Mouse (Mus musculus): Measurements from ENCODE around the gene Atp10a.
A peak's percentile ranks its signal among the peaks of the same experiment; 100 is the strongest.

The Atp10a gene

GRCm38 (mm10) chr7:58736841-58737547, 81.0 kb downstream of the Atp10a start:
- no peak for DNase-seq (ENCODE audit: low read depth, low spot score)

DNA sequence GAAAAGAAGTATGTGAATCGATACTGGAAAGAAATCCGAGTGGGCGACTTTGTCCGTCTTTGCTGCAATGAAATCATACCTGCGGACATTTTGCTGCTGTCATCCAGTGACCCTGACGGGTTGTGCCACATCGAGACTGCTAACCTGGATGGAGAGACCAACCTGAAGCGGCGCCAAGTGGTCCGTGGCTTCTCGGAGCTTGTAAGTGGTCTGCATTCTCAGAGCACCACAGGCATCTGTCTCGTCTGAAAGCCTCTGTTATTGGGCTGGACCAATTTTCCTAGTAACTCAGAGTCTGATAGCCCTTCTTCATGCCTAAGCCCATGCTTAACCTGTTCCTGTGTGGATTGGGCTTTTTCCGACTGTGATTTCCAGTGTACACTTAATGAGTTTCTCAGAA, 84.2 kb downstream of the Atp10a start:
- DNase-seq (ENCODE audit: low read depth, low spot score), result no peak

GRCm38 (mm10) chr7:58740842-58741241, 84.9 kb downstream of the Atp10a start:
- peak; percentile 28 for DNase-seq (ENCODE audit: low read depth, low spot score)

- DNase-seq (ENCODE audit: low read depth, low spot score), result peak; percentile 39
These were observed 86.0 kb downstream of the Atp10a start for GRCm38 (mm10) chr7:58742009-58742408.

- peak; percentile 18 for DNase-seq (ENCODE audit: low read depth, low spot score)
These were observed 86.7 kb downstream of the Atp10a start for GRCm38 (mm10) chr7:58742648-58743047.

- peak; percentile 47 for DNase-seq (ENCODE audit: low read depth, low spot score)
These were observed 87.7 kb downstream of the Atp10a start for GRCm38 (mm10) chr7:58743362-58744320.

DNA sequence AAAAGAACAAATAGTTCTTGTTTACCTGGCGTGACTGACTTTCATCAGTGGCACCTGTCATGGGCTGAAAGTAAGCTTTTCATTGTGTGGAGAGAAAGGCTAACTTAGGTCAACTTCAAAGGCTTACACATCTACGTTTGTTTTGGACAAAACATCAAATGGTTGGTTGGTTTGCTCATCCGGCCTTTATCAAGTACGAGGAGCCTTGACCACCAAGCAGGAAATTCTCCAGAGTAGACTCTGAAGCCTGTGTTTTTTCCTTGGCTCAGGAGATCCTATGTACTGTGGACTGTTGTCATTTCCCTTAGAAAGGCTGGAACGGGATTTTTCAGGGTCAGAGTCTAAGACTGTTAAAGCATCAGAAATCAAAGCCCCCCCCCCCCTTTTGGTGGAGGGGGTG, 90.9 kb downstream of the Atp10a start:
- DNase-seq (ENCODE audit: low read depth, low spot score), result no peak

GRCm38 (mm10) chr7:58749904-58750612, 94.1 kb downstream of the Atp10a start:
- DNase-seq (ENCODE audit: low read depth, low spot score), result peak; percentile 87

DNA sequence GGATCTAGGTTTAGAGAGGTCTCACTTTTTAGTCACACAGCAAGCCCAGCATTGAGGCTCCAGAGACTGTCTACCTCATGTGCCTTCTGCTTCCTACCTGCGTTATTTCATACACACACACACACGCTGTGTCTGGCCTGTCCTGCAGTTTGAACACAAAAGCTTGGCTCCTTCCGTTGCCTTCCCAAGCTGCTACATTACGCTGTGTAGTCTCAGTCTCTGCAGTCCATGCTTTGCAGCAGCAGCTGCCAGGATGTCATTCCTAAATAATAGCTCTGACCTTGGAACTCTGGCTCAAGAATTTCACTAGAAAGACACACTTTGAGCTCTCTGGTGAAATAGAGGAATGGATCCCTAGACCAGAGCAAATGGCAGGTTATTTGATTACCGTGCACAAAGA, 96.1 kb downstream of the Atp10a start:
- no peak for DNase-seq (ENCODE audit: low read depth, low spot score)

- no peak for DNase-seq (ENCODE audit: low read depth, low spot score)
These were observed 98.1 kb downstream of the Atp10a start for GRCm38 (mm10) chr7:58754076-58754475.

DNA sequence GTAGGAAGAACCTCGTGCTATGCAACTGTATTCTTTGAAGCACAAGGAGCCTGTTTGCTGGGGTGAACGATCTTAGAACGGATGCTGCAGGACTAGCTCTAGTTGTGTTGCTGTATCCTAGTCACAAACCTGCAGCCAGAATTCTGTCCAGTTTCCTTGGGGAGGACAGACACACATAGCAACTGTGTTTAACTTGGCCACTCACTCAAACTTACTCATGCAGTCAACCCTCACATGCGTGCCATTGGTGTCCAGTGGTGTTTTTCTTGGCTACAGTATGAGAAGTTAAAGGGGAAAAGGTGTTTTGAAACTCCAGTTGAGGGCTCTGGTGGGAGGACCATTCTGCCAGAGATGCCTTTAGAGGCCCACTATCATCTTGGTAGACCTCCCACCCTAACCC, 98.6 kb downstream of the Atp10a start:
- DNase-seq (ENCODE audit: low read depth, low spot score), result no peak

GRCm38 (mm10) chr7:58755083-58755482, 99.1 kb downstream of the Atp10a start:
- DNase-seq (ENCODE audit: low read depth, low spot score), result no peak

GRCm38 (mm10) chr7:58755846-58756245, 99.9 kb downstream of the Atp10a start:
- no peak for DNase-seq (ENCODE audit: low read depth, low spot score)

DNA sequence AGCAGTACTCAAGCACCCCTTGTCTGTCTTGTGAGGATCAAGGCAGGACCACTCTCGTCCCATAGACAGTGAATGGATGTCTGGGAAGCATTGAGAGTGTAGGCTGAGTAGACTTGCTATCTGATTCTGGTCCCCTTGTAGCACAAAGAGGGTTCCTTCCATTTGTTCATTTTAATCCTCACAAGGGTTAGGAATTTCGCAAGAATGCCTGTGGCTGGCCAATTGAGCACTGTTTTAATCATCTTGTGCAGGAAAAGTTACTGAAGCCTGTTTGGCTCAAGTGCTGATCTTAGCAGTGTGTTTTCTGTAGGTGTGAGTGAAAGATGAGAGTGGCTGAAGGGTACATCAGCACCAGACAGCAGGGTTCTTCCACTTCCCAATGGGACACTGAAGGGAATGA, 101.4 kb downstream of the Atp10a start:
- DNase-seq (ENCODE audit: low read depth, low spot score), result no peak

DNA sequence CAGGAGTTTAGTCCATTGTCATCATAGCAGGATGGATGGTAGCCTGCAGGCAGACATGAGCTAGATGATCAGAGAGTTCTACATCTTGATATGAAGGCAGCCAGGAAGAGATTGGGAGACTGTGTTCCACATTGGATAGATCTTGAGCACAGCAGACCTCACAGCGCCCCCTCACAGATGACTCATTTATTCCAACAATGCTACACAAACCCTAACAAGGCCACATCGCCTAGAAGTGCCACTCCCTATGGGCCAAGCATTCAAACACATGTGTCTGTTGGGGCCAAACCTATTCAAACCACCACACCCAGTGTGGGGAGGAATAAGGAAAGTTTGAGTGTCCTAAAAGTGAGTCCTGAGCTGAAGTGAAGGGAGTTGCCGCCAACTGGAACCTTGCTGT, 102.4 kb downstream of the Atp10a start:
- DNase-seq (ENCODE audit: low read depth, low spot score), result no peak

DNA sequence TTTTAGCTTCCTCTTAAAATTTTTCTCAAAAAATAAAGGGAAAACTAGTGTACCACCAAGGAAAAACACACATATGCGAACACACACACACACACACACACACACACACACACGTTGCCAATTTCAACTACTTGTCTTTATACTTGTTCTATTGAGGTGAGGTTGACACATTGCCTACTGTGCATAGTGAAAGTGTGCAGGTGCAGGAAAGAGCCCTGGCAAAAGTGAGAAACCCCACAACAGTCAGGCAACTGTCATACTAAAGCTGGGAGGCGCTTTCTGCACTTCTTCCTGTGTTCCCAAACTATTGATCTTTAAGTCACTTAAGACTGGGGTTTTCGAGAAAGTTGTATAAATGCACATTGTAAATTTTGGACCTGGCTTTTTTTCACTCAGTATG, 103.3 kb downstream of the Atp10a start:
- DNase-seq (ENCODE audit: low read depth, low spot score), result no peak

DNA sequence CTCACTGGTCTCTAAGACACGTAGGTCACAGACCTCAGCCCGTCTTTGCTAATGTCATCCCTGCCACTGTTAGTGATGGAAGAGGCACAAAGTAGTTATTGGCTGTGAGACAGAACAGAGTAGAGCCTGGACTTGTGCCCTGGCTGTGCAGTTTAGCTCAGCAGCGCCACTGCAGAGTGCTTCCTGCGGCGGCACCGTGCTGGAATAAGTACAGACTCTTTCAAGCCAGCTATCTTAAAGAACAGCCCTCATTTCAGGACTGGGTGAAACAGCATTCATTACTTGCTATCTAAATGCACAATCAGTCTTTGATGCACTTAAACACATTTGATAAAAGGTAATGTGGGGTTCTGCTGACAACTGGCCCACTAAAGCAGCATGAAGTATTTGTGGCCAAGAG, 111.3 kb downstream of the Atp10a start:
- DNase-seq (ENCODE audit: low read depth, low spot score), result peak; percentile 25

GRCm38 (mm10) chr7:58768253-58768652, 112.3 kb downstream of the Atp10a start:
- no peak for DNase-seq (ENCODE audit: low read depth, low spot score)

DNA sequence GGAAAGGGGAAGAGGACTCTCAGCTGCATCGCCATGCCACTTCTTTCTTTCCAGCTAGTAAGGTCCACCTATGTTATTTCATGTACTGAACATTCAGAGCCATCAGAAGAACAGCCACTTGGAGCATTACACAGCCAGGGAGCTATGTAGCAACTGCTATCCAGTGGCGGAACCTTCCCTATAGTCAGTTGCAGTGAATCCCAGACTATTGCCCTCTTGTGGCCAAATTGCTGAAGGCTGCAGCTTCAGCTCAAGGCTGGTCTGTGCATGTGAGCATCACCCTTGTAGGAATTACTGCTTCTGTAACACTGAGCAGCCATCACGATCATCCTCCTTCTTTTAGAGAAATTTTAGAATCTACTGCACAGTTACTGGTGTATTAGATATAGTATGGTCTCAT, 114.3 kb downstream of the Atp10a start:
- peak; percentile 69 for DNase-seq (ENCODE audit: low read depth, low spot score)

GRCm38 (mm10) chr7:58772048-58772690, 116.2 kb downstream of the Atp10a start:
- DNase-seq (ENCODE audit: low read depth, low spot score), result no peak

GRCm38 (mm10) chr7:58779146-58779545, 123.2 kb downstream of the Atp10a start:
- no peak for DNase-seq (ENCODE audit: low read depth, low spot score)

GRCm38 (mm10) chr7:58786986-58787385, 131.0 kb downstream of the Atp10a start:
- no peak for DNase-seq (ENCODE audit: low read depth, low spot score)

Measured in CD4-positive, CD25-positive, alpha-beta regulatory T cell, adult 2 months (primary cell).